8 mouse cellular contexts compared by ENCODE assay signal in genomic region chr16:4639831-4640237, GRCm38 (mm10). TPM values are rescaled to one million over a fixed set of nuclear protein-coding genes. Genes with fewer than 3 reads are reported as not detected.
A peak's percentile ranks its signal among the peaks of the same experiment; 100 is the strongest.
DNase-seq lines count a peak whose midpoint lies in the region; ATAC-seq and TF ChIP-seq lines count a peak whose summit lies in the region.

Gene Vasn (plus strand): TSS chr16:4639941.
Gene Dnaja3 (plus strand): TSS chr16:4639989.

- under 1% methylated on average over 21 of the region's 22 CpGs for WGBS in forebrain, embryonic 15.5 days
- 5% methylated on average over 22 of the region's 22 CpGs for WGBS in large intestine, adult 2 months
- WGBS in liver, embryonic 16.5 days (ENCODE audit: insufficient replicate concordance): 7% methylated on average over 22 of the region's 22 CpGs
- WGBS in neural tube, embryonic 14.5 days: 1% methylated on average over 22 of the region's 22 CpGs

- H3K4me3 ChIP-seq in forebrain, embryonic 15.5 days: peak within 1 kb of the TSS; percentile 45
- H3K4me3 ChIP-seq in liver, embryonic 16.5 days (ENCODE audit: low read depth, low read length): peak within 1 kb of the TSS; percentile 69
- H3K4me3 ChIP-seq in neural tube, embryonic 14.5 days (ENCODE audit: low read depth, low read length): peak within 1 kb of the TSS; percentile 46
- peak within 1 kb of the TSS; percentile 85 for H3K4me3 ChIP-seq in testis, adult 2 months (ENCODE audit: control insufficient read depth, low read depth, low read length)

- no peaks in the 10 kb centered on the region for H3K9me3 ChIP-seq in forebrain, embryonic 15.5 days
- H3K9me3 ChIP-seq in liver, embryonic 16.5 days (replicated peaks; ENCODE audit: control insufficient read depth, low read length): no peaks in the 10 kb centered on the region
- H3K9me3 ChIP-seq in neural tube, embryonic 14.5 days (ENCODE audit: control insufficient read depth, low read length): no peaks in the 10 kb centered on the region

- H3K27me3 ChIP-seq in forebrain, embryonic 15.5 days: no peaks in the 10 kb centered on the region
- no peaks in the 10 kb centered on the region for H3K27me3 ChIP-seq in liver, embryonic 16.5 days (ENCODE audit: control insufficient read depth, insufficient read depth, low read depth, low read length)
- no peaks in the 10 kb centered on the region for H3K27me3 ChIP-seq in neural tube, embryonic 14.5 days (ENCODE audit: control insufficient read depth, insufficient read depth, low read length)
- no peaks in the 10 kb centered on the region for H3K27me3 ChIP-seq in testis, adult 2 months (ENCODE audit: control insufficient read depth, insufficient read depth, low read length)

- H3K9ac ChIP-seq in forebrain, embryonic 15.5 days (replicated peaks): peak within 1 kb of the TSS; percentile 50
- H3K9ac ChIP-seq in liver, embryonic 16.5 days (ENCODE audit: low read depth, low read length): peak within 1 kb of the TSS; percentile 73
- peak within 1 kb of the TSS; percentile 59 for H3K9ac ChIP-seq in neural tube, embryonic 14.5 days (replicated peaks; ENCODE audit: low read depth, low read length)

- peak within 1 kb of the TSS; percentile 75 for H3K4me2 ChIP-seq in forebrain, embryonic 15.5 days (replicated peaks)
- H3K4me2 ChIP-seq in liver, embryonic 16.5 days (ENCODE audit: low read depth, low read length): peak within 1 kb of the TSS; percentile 90
- peak within 1 kb of the TSS; percentile 65 for H3K4me2 ChIP-seq in neural tube, embryonic 14.5 days (ENCODE audit: low read depth, low read length)

- ATAC-seq in forebrain, embryonic 15.5 days (replicated peaks): peak; percentile 89
- ATAC-seq in liver, embryonic 16.5 days (ENCODE audit: low read depth): peak; percentile 93
- peak; percentile 93 for ATAC-seq in neural tube, embryonic 14.5 days (ENCODE audit: low read depth)

- no peak for TF ChIP-seq CTCF in testis, adult 2 months (IDR thresholded peaks at IDR 0.05; ENCODE audit: control insufficient read depth, insufficient read depth, insufficient replicate concordance, low read depth, low read length)

- H3K4me1 ChIP-seq in forebrain, embryonic 15.5 days: peaks cover 43% of the 10 kb centered on the region
- H3K4me1 ChIP-seq in liver, embryonic 16.5 days (ENCODE audit: control insufficient read depth, low read depth, low read length): peaks cover 30% of the 10 kb centered on the region
- H3K4me1 ChIP-seq in neural tube, embryonic 14.5 days (ENCODE audit: control insufficient read depth, insufficient read depth, low read length): peaks cover 19% of the 10 kb centered on the region
- H3K4me1 ChIP-seq in testis, adult 2 months (ENCODE audit: control insufficient read depth, insufficient read depth, low read length): peaks cover 20% of the 10 kb centered on the region

- H3K27ac ChIP-seq in forebrain, embryonic 15.5 days (replicated peaks): 0 out of 2 replicates have a peak within 1 kb of the TSS, but pooled peaks have one; percentile 9
- H3K27ac ChIP-seq in liver, embryonic 16.5 days (ENCODE audit: low read length): peak within 1 kb of the TSS; percentile 72
- peak within 1 kb of the TSS; percentile 60 for H3K27ac ChIP-seq in neural tube, embryonic 14.5 days (ENCODE audit: low read depth, low read length)
- peak within 1 kb of the TSS; percentile 51 for H3K27ac ChIP-seq in testis, adult 2 months (ENCODE audit: control insufficient read depth, insufficient read depth, low read depth, low read length)

- H3K36me3 ChIP-seq in forebrain, embryonic 15.5 days: no peaks in the 10 kb centered on the region
- H3K36me3 ChIP-seq in liver, embryonic 16.5 days (ENCODE audit: control insufficient read depth, insufficient read depth): no peaks in the 10 kb centered on the region
- no peaks in the 10 kb centered on the region for H3K36me3 ChIP-seq in neural tube, embryonic 14.5 days (ENCODE audit: control insufficient read depth, insufficient read depth, low read length)
- H3K36me3 ChIP-seq in testis, adult 2 months (ENCODE audit: control insufficient read depth, insufficient read depth, low read length): no peaks in the 10 kb centered on the region

- TF ChIP-seq POLR2A in testis, adult 2 months (IDR thresholded peaks at IDR 0.05; ENCODE audit: control insufficient read depth, low read depth, low read length): peak; percentile 77

- intact Hi-C loops in heart, postnatal 10 days (cut with DNase I): no loop called here

- DNase-seq in 3T3-L1 (ENCODE audit: low read depth, low spot score): peak; percentile 99
- peak; percentile 93 for DNase-seq in adrenal gland, postnatal 36 days
- DNase-seq in heart, postnatal 10 days: peak; percentile 93
- peak; percentile 67 for DNase-seq in large intestine, adult 2 months (ENCODE audit: low read depth, low spot score)

RNA-seq across cellular contexts. Expression of gene Vasn, which starts in this region (rescaled TPM):
- 10 to 100 TPM in 1 of 2 experiments, 1 to 10 TPM in 1; 8.9 to 15.1 TPM for total RNA-seq in adrenal gland, postnatal 36 days (2021)
- polyA plus RNA-seq in forebrain, embryonic 15.5 days (2015; fragmentation: Nextera tagmentation; extraction: Ambion mirVana): 3.0 and 3.6 TPM in 2 replicates
- total RNA-seq in heart, postnatal 10 days (2021): 10 to 100 TPM; 13.6 to 18.0 TPM
- polyA plus RNA-seq in large intestine, adult 2 months (2012; rRNA removed): 5.3 and 5.5 TPM in 2 replicates
- polyA plus RNA-seq in liver, embryonic 16.5 days (2015; fragmentation: Nextera tagmentation; extraction: Ambion mirVana): 2.0 and 3.0 TPM in 2 replicates
- 4.4 and 6.3 TPM in 2 replicates for polyA plus RNA-seq in neural tube, embryonic 14.5 days (2014; fragmentation: Nextera tagmentation; extraction: Ambion mirVana)
- polyA plus RNA-seq in testis, adult 2 months (2012; rRNA removed): 13.5 and 15.9 TPM in 2 replicates

RNA-seq across cellular contexts. Expression of gene Dnaja3, which starts in this region (rescaled TPM):
- 100 to 1,000 TPM; 118 to 143 TPM for total RNA-seq in adrenal gland, postnatal 36 days (2021)
- 55.8 and 58.0 TPM in 2 replicates for polyA plus RNA-seq in forebrain, embryonic 15.5 days (2015; fragmentation: Nextera tagmentation; extraction: Ambion mirVana)
- total RNA-seq in heart, postnatal 10 days (2021): 100 to 1,000 TPM; 106 to 107 TPM
- 31.3 and 35.5 TPM in 2 replicates for polyA plus RNA-seq in large intestine, adult 2 months (2012; rRNA removed)
- 46.5 and 47.3 TPM in 2 replicates for polyA plus RNA-seq in liver, embryonic 16.5 days (2015; fragmentation: Nextera tagmentation; extraction: Ambion mirVana)
- 55.0 and 61.9 TPM in 2 replicates for polyA plus RNA-seq in neural tube, embryonic 14.5 days (2014; fragmentation: Nextera tagmentation; extraction: Ambion mirVana)
- 26.7 and 28.0 TPM in 2 replicates for polyA plus RNA-seq in testis, adult 2 months (2012; rRNA removed)

Comparison
In these comparisons a context has a peak if more than half of its experiments do, and no peak if none do; other contexts are left out.
1. Peak in every context shown above with its lines: DNase-seq, ATAC-seq, H3K4me3 ChIP-seq and H3K27ac ChIP-seq.
2. H3K27ac ChIP-seq: peak in every context shown above with its lines; median percentile 72 in liver, embryonic 16.5 days; 60 in neural tube, embryonic 14.5 days; 51 in testis, adult 2 months; 9 in forebrain, embryonic 15.5 days.